Mouse (Mus musculus) E14TG2a.4 (cell line): Measurements from ENCODE around the gene Prss16.

Experiments used
- CTCF ChIP-seq: conservative IDR thresholded peaks from 2 replicates; pipeline ENCODE4 v1.5.1; 2014; ENCODE audit warnings: low read length
- NANOG ChIP-seq: IDR thresholded peaks from 2 replicates; pipeline ENCODE4 v1.6.1; 2014; ENCODE audit warnings: borderline replicate concordance, low read length, mixed read lengths
- POU5F1 ChIP-seq: IDR thresholded peaks from 2 replicates; pipeline ENCODE4 v1.6.1; 2014; ENCODE audit warnings: low read length, borderline replicate concordance

GRCm38 (mm10) chr13:21971641-21972040 is 37.9 kb downstream of the Prss16 start:
- TF ChIP-seq CTCF (no peak), NANOG (no peak), POU5F1 (no peak)
